Mouse (Mus musculus): ENCODE measurements at regions not wholly inside any gene's neighbourhood (a gene's known extent, or its start where the extent isn't known, plus 50 kb on each side); places are given as distances from the start of the nearest gene placed in this dataset.

DNA sequence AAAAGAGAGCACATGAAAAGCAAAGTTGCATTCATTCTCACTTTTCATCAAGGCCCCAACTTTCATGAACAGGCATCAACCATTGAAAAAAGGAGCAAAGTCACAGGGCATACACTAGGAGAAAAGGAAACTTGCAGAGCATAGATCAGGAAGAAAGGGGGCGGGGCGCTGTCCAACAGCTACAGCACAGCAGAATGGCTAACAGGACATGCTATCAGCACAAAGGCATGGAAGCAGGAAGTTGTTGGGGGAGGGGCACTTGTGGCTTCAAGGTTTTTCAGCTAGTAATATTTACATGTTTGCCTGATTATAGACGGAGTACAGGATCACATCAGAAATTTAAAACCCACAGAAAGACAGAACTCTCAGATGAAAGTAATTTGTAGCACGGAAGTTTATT is 268.7 kb downstream of the Cd47 start:
- Histone ChIP-seq H3K4me2 (ENCODE audit: low read depth, low read length) (no peak overlapping the region), H3K9me3 (replicated peaks; ENCODE audit: control insufficient read depth, low read length) (no peaks in the 10 kb centered on the region), H3K27me3 (ENCODE audit: control insufficient read depth, insufficient read depth, low read length) (no peaks in the 10 kb centered on the region), H3K27ac (ENCODE audit: low read length) (no peak overlapping the region), H3K4me3 (replicated peaks; ENCODE audit: low read length) (no peak overlapping the region), H3K9ac (ENCODE audit: low read length) (no peak overlapping the region), H3K4me1 (ENCODE audit: control insufficient read depth, insufficient read depth, low read length) (no peaks in the 10 kb centered on the region), H3K36me3 (ENCODE audit: control insufficient read depth, insufficient read depth, low read length) (no peaks in the 10 kb centered on the region)
- ATAC-seq (ENCODE audit: insufficient read depth, low FRiP score), result no peak
- 65% methylated on average over 4 of the region's 4 CpGs for WGBS

DNA sequence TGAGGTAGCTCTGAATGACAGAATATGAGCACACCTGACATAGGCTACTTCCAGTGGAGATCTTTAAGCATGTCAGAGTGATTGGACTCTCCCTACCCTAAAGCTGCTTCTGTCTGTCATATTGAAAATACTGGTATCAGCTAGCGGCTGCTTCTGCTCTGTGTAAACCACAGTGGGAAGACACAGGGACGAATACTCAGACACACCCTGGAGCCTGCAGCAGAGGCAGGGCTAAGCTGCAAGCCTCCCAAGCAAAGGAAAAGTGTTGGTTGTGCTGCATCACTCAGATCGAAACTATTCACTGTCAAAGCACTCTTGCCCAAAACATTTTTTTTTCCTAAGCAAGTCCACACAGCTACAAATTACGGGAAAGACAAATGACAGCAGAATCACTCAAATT is 270.4 kb downstream of the Cd47 start:
- Histone ChIP-seq H3K27me3 (ENCODE audit: control insufficient read depth, insufficient read depth, low read length) (no peaks in the 10 kb centered on the region), H3K27ac (ENCODE audit: low read length) (no peak overlapping the region), H3K4me3 (replicated peaks; ENCODE audit: low read length) (no peak overlapping the region), H3K9me3 (replicated peaks; ENCODE audit: control insufficient read depth, low read length) (no peaks in the 10 kb centered on the region), H3K4me1 (ENCODE audit: control insufficient read depth, insufficient read depth, low read length) (no peaks in the 10 kb centered on the region), H3K4me2 (ENCODE audit: low read depth, low read length) (no peak overlapping the region), H3K9ac (ENCODE audit: low read length) (no peak overlapping the region), H3K36me3 (ENCODE audit: control insufficient read depth, insufficient read depth, low read length) (no peaks in the 10 kb centered on the region)
- 46% methylated on average over 4 of the region's 4 CpGs for WGBS
- no peak for ATAC-seq (ENCODE audit: insufficient read depth, low FRiP score)

DNA sequence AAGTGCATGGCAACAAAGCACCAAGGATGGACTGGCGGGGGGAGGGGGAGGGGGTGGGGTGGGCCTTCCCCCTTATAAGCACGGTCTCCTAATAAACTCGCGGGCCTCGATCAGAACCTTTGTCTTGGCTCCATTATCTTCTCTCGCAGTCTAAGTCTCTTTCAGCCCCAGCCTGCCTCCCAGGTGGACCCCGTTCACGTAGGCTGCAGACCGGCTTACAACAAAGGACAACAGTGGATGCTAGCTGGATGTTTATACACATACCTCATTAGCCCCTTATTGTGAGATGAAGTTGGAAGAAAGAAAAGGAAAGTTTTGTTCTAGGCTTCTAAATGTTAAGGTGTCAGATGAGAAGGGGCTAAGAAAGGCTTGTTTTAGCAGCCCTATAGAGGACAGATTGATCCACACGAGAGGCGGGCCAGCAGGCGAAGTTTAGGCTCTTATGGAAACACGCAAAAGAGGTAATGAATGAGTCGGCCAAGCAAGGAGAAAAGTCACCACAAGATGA is 272.6 kb downstream of the Cd47 start:
- no peak overlapping the region for H3K4me3 ChIP-seq (replicated peaks; ENCODE audit: low read length)
- ATAC-seq (ENCODE audit: insufficient read depth, low FRiP score), result no peak
- no peak overlapping the region for H3K4me2 ChIP-seq (ENCODE audit: low read depth, low read length)
- no peaks in the 10 kb centered on the region for H3K27me3 ChIP-seq (ENCODE audit: control insufficient read depth, insufficient read depth, low read length)
- H3K27ac ChIP-seq (ENCODE audit: low read length), result no peak overlapping the region
- no peaks in the 10 kb centered on the region for H3K9me3 ChIP-seq (replicated peaks; ENCODE audit: control insufficient read depth, low read length)
- H3K9ac ChIP-seq (ENCODE audit: low read length), result no peak overlapping the region
- no peaks in the 10 kb centered on the region for H3K36me3 ChIP-seq (ENCODE audit: control insufficient read depth, insufficient read depth, low read length)
- H3K4me1 ChIP-seq (ENCODE audit: control insufficient read depth, insufficient read depth, low read length), result no peaks in the 10 kb centered on the region
- 64% methylated on average over 14 of the region's 14 CpGs for WGBS

DNA sequence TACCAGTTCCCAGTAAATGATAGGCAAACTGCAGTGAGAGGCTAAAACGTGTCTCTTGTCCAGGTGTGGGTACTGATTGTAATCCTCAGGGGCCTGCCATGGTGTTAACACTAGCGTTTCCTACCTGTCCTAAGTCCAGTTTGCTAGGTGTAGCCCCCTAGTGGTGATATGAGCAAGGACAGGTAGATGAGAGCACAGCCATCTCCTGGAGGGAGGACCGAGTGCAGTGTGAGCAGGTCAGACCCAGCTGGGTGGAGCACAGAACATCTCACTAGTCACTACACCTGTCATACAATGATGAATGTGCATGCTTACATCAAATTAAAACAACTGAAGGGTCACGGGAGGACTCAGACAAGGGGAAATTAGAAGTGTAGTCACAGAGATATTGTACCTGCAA is 273.6 kb downstream of the Cd47 start:
- WGBS, result 66% methylated on average over 4 of the region's 4 CpGs
- Histone ChIP-seq H3K27ac (ENCODE audit: low read length) (no peak overlapping the region), H3K27me3 (ENCODE audit: control insufficient read depth, insufficient read depth, low read length) (no peaks in the 10 kb centered on the region), H3K4me2 (ENCODE audit: low read depth, low read length) (no peak overlapping the region), H3K36me3 (ENCODE audit: control insufficient read depth, insufficient read depth, low read length) (no peaks in the 10 kb centered on the region), H3K4me3 (replicated peaks; ENCODE audit: low read length) (no peak overlapping the region), H3K9me3 (replicated peaks; ENCODE audit: control insufficient read depth, low read length) (no peaks in the 10 kb centered on the region), H3K4me1 (ENCODE audit: control insufficient read depth, insufficient read depth, low read length) (no peaks in the 10 kb centered on the region), H3K9ac (ENCODE audit: low read length) (no peak overlapping the region)
- ATAC-seq (ENCODE audit: insufficient read depth, low FRiP score), result no peak

DNA sequence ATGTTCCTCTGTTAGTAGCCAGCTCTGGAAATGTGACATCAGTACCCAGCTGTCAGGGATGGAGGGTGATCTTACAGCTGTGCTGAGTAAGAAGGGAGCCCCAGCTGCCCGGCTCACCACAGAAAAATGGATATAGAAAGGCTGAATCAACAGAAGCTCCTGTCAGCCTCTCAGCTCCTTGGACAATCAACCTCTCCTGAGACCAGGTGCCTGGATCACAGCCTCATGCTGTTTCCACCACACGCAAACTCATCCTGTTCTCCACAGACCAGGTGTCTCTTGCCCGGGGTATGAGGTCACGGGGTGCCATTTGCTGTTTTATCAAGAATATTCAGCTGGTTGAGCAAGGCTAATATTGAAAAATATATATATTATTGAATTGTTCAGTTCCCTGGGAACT is 275.3 kb downstream of the Cd47 start:
- WGBS, result 78% methylated on average over 4 of the region's 4 CpGs
- H3K36me3 ChIP-seq (ENCODE audit: control insufficient read depth, insufficient read depth, low read length), result no peaks in the 10 kb centered on the region
- H3K4me2 ChIP-seq (ENCODE audit: low read depth, low read length), result no peak overlapping the region
- no peaks in the 10 kb centered on the region for H3K4me1 ChIP-seq (ENCODE audit: control insufficient read depth, insufficient read depth, low read length)
- H3K27ac ChIP-seq (ENCODE audit: low read length), result no peak overlapping the region
- no peaks in the 10 kb centered on the region for H3K9me3 ChIP-seq (replicated peaks; ENCODE audit: control insufficient read depth, low read length)
- no peak overlapping the region for H3K9ac ChIP-seq (ENCODE audit: low read length)
- H3K4me3 ChIP-seq (replicated peaks; ENCODE audit: low read length), result no peak overlapping the region
- H3K27me3 ChIP-seq (ENCODE audit: control insufficient read depth, insufficient read depth, low read length), result no peaks in the 10 kb centered on the region
- ATAC-seq (ENCODE audit: insufficient read depth, low FRiP score), result no peak

DNA sequence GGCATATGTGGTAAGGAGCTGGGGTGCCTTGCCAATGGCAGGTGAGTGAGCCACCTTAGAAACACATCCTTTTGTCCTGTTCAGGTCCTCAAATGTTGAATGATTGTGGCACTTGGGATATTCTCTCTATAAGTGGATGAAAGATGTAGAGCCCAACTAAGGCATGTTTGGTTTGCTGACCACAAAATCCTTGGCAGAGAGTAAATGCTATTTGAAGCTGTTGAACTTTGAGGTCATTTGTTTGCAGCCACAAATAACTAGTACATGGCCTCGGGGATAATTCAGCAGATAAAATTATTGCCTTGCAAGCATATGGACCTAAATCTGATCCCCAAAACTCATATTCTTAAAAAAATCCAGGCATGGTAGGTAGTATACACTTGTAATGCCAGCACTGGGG is 281.2 kb downstream of the Cd47 start:
- no peaks in the 10 kb centered on the region for H3K27me3 ChIP-seq (ENCODE audit: control insufficient read depth, insufficient read depth, low read length)
- H3K27ac ChIP-seq (ENCODE audit: low read length), result no peak overlapping the region
- no peak for ATAC-seq (ENCODE audit: insufficient read depth, low FRiP score)
- 55% methylated on average over 1 of the region's 1 CpGs for WGBS
- no peak overlapping the region for H3K9ac ChIP-seq (ENCODE audit: low read length)
- no peak overlapping the region for H3K4me3 ChIP-seq (replicated peaks; ENCODE audit: low read length)
- H3K36me3 ChIP-seq (ENCODE audit: control insufficient read depth, insufficient read depth, low read length), result no peaks in the 10 kb centered on the region
- H3K9me3 ChIP-seq (replicated peaks; ENCODE audit: control insufficient read depth, low read length), result no peaks in the 10 kb centered on the region
- H3K4me2 ChIP-seq (ENCODE audit: low read depth, low read length), result no peak overlapping the region
- H3K4me1 ChIP-seq (ENCODE audit: control insufficient read depth, insufficient read depth, low read length), result no peaks in the 10 kb centered on the region

DNA sequence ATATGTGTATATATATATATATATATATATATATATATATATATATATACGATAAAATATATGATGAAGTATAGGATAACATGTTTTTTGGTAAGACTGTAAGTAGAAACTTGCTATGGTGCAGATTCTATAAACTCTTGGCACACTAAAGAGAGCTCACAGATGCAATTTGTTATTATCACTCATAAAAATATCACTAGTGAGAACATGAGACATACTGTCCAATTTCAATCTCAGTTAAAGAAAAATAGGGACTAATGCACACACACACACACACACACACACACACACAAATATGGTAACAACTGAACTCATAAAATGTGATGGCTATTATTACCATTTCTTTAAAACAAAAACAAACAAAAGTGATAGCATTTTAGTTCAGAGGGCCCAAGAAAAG is 292.0 kb downstream of the Cd47 start:
- no peak overlapping the region for H3K9ac ChIP-seq (ENCODE audit: low read length)
- H3K27me3 ChIP-seq (ENCODE audit: control insufficient read depth, insufficient read depth, low read length), result no peaks in the 10 kb centered on the region
- no peaks in the 10 kb centered on the region for H3K4me1 ChIP-seq (ENCODE audit: control insufficient read depth, insufficient read depth, low read length)
- H3K36me3 ChIP-seq (ENCODE audit: control insufficient read depth, insufficient read depth, low read length), result no peaks in the 10 kb centered on the region
- H3K27ac ChIP-seq (ENCODE audit: low read length), result no peak overlapping the region
- no peaks in the 10 kb centered on the region for H3K9me3 ChIP-seq (replicated peaks; ENCODE audit: control insufficient read depth, low read length)
- H3K4me3 ChIP-seq (replicated peaks; ENCODE audit: low read length), result no peak overlapping the region
- no peak overlapping the region for H3K4me2 ChIP-seq (ENCODE audit: low read depth, low read length)
- WGBS, result 76% methylated on average over 1 of the region's 1 CpGs
- no peak for ATAC-seq (ENCODE audit: insufficient read depth, low FRiP score)

DNA sequence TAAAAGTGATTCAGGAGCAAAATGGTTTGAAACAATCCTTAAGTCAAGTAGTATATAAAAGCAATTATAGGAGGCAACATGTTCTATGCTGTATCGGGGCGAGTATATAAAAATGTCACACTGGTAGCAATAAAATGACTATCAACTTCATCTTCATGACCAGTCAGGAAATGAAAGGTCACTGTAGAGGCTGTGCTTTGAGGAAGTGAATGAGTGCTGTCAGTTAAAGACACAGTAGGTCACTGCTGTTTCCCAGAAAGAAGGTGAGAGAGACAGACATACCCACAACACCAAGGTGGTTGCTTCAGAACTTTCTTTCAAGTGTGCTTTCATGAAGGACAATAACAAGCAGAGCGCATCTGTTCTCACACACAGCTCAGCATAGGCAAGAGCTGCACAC is 292.4 kb downstream of the Cd47 start:
- 82% methylated on average over 3 of the region's 3 CpGs for WGBS

DNA sequence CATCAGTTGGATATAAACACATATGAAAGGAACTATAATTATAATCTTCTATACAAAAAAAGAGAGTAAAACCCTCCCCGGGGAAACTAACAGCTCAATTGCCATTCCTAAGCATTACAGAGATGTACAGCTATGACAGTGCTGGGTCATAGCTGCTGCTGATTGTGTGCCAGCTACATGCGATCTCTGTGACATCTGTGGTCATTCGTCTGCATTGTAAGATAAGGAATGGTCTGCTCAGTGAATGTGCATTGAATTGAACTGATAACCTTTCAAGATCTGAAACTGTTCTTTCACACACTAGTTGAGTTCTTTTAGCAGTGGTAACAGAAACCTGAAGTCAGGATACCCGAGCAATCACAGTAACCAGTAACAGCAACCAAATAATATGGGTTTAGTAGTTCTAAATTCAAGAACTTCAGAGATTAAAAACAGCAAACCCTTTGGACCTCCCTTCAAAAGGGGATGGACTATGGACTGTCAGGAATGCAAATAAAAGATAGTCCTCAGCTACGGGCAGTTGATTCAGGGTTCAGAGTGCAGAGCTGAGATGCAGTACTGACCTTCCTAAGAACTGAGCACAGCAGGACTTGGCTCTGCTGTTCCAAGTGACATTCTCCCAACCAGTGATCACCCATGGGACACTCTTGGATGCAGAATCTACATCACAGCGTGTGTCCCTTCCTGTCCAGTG is 295.7 kb downstream of the Cd47 start:
- H3K36me3 ChIP-seq (ENCODE audit: control insufficient read depth, insufficient read depth, low read length), result no peaks in the 10 kb centered on the region
- H3K27me3 ChIP-seq (ENCODE audit: control insufficient read depth, insufficient read depth, low read length), result no peaks in the 10 kb centered on the region
- no peak for ATAC-seq (ENCODE audit: insufficient read depth, low FRiP score)
- H3K4me3 ChIP-seq (replicated peaks; ENCODE audit: low read length), result no peak overlapping the region
- no peak overlapping the region for H3K4me2 ChIP-seq (ENCODE audit: low read depth, low read length)
- WGBS, result 51% methylated on average over 6 of the region's 6 CpGs
- H3K27ac ChIP-seq (ENCODE audit: low read length), result no peak overlapping the region
- no peaks in the 10 kb centered on the region for H3K4me1 ChIP-seq (ENCODE audit: control insufficient read depth, insufficient read depth, low read length)
- H3K9me3 ChIP-seq (replicated peaks; ENCODE audit: control insufficient read depth, low read length), result no peaks in the 10 kb centered on the region
- H3K9ac ChIP-seq (ENCODE audit: low read length), result no peak overlapping the region

More for the DNA sequence above, 292.4 kb downstream of the Cd47 start:
- Histone ChIP-seq H3K9ac (ENCODE audit: low read length) (no peak overlapping the region), H3K4me1 (ENCODE audit: control insufficient read depth, insufficient read depth, low read length) (no peaks in the 10 kb centered on the region), H3K4me3 (replicated peaks; ENCODE audit: low read length) (no peak overlapping the region), H3K9me3 (replicated peaks; ENCODE audit: control insufficient read depth, low read length) (no peaks in the 10 kb centered on the region), H3K27ac (ENCODE audit: low read length) (no peak overlapping the region), H3K4me2 (ENCODE audit: low read depth, low read length) (no peak overlapping the region), H3K36me3 (ENCODE audit: control insufficient read depth, insufficient read depth, low read length) (no peaks in the 10 kb centered on the region), H3K27me3 (ENCODE audit: control insufficient read depth, insufficient read depth, low read length) (no peaks in the 10 kb centered on the region)
- ATAC-seq (ENCODE audit: insufficient read depth, low FRiP score), result no peak

All from stomach, embryonic 16.5 days (tissue).